Comparison of ENCODE assay signal across 19 mouse cellular contexts in the genomic region with DNA sequence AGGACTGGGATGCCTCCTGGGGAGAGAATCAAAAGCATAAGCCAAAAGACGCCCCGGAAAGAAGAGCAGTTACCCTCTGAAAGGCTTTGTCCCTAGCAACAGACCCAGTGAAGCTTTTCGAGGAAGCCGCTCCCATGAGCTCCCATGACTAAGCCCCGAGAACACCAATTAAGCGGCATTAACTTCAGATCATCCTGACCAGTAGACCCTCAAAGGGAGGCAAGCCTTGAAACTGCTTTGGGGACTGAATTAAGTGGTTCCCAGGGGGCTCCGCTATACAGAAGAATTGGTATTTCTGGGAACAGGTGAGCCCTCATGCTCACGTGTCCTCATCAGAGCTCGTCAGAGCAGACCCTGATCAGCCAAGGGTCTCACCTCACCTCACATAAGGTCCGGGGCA. TPM values are rescaled to one million over a fixed set of nuclear protein-coding genes. Genes with fewer than 3 reads are reported as not detected.
DNase-seq lines count a peak whose midpoint lies in the region; ATAC-seq and TF ChIP-seq lines count a peak whose summit lies in the region.
"Had no signal": no experiment of that assay in that cellular context is flagged by ENCODE, and none has a peak within 500 bp of the region (broad histone marks: within the 10 kb centered on the region; RNA-seq: fewer than 3 reads in every experiment).

No protein-coding gene starts in this region.

- H3K4me1 ChIP-seq in E14TG2a.4 (replicated peaks; ENCODE audit: low read depth, low read length) = peaks cover 74% of the 10 kb centered on the region
- H3K4me1 ChIP-seq in hindbrain, embryonic 15.5 days (replicated peaks) = peaks cover 37% of the 10 kb centered on the region
- H3K4me1 ChIP-seq in midbrain, embryonic 15.5 days = peaks cover 39% of the 10 kb centered on the region
- no peaks in the 10 kb centered on the region for H3K4me1 ChIP-seq in stomach, postnatal 0 days (replicated peaks; ENCODE audit: control insufficient read depth, insufficient read depth)

- ATAC-seq in hindbrain, embryonic 15.5 days (ENCODE audit: low FRiP score, low read depth) = no peak
- 0 out of 2 replicates have a peak, but pooled peaks have one; percentile 19 for ATAC-seq in midbrain, embryonic 15.5 days (replicated peaks)
- no peak for ATAC-seq in stomach, postnatal 0 days (ENCODE audit: low FRiP score, low TSS enrichment)
- ATAC-seq: CD4-positive, CD25-positive, alpha-beta regulatory T cell, adult 4 months had no signal

- no peak overlapping the region for H3K9ac ChIP-seq in hindbrain, embryonic 15.5 days
- no peak overlapping the region for H3K9ac ChIP-seq in midbrain, embryonic 15.5 days
- no peak overlapping the region for H3K9ac ChIP-seq in stomach, postnatal 0 days (ENCODE audit: low read length)
- H3K9ac ChIP-seq: embryonic facial prominence, embryonic 15.5 days; limb, embryonic 15.5 days had no signal

- TF ChIP-seq EP300 in stomach, postnatal 0 days (optimal IDR thresholded peaks at IDR 0.05) = no peak

- peak overlapping the region; percentile 75 for H3K27ac ChIP-seq in hindbrain, embryonic 15.5 days (replicated peaks)
- H3K27ac ChIP-seq in midbrain, embryonic 15.5 days = peak overlapping the region; percentile 80
- no peak overlapping the region for H3K27ac ChIP-seq in stomach, postnatal 0 days (replicated peaks)
- H3K27ac ChIP-seq: embryonic facial prominence, embryonic 15.5 days; gastrocnemius, adult 2 months; heart, adult 2 months; limb, embryonic 15.5 days had no signal

- H3K27me3 ChIP-seq in E14TG2a.4 (ENCODE audit: insufficient read depth, low read length) = peaks cover 21% of the 10 kb centered on the region
- H3K27me3 ChIP-seq in hindbrain, embryonic 15.5 days = no peaks in the 10 kb centered on the region
- no peaks in the 10 kb centered on the region for H3K27me3 ChIP-seq in midbrain, embryonic 15.5 days (replicated peaks)
- no peaks in the 10 kb centered on the region for H3K27me3 ChIP-seq in stomach, postnatal 0 days (ENCODE audit: control insufficient read depth, insufficient read depth, low read length)
- H3K27me3 ChIP-seq: limb, embryonic 15.5 days had no signal

- 25% methylated on average over 10 of the region's 10 CpGs for WGBS in hindbrain, embryonic 15.5 days
- WGBS in midbrain, embryonic 15.5 days = 15% methylated on average over 10 of the region's 10 CpGs
- WGBS in stomach, postnatal 0 days = 71% methylated on average over 10 of the region's 10 CpGs

- 0 out of 2 replicates have a peak overlapping the region, but pooled peaks have one; percentile 0 for H3K4me3 ChIP-seq in E14TG2a.4 (replicated peaks; ENCODE audit: low read length)
- no peak overlapping the region for H3K4me3 ChIP-seq in hindbrain, embryonic 15.5 days
- H3K4me3 ChIP-seq in midbrain, embryonic 15.5 days = no peak overlapping the region
- H3K4me3 ChIP-seq in stomach, postnatal 0 days (ENCODE audit: low read depth, low read length) = no peak overlapping the region
- H3K4me3 ChIP-seq: embryonic facial prominence, embryonic 15.5 days; gastrocnemius, adult 2 months; heart, adult 2 months; limb, embryonic 15.5 days had no signal

- no peak overlapping the region for H3K4me2 ChIP-seq in hindbrain, embryonic 15.5 days
- H3K4me2 ChIP-seq in midbrain, embryonic 15.5 days = peak overlapping the region; percentile 7; the same call in 1 of the 2 replicates
- H3K4me2 ChIP-seq in stomach, postnatal 0 days (replicated peaks; ENCODE audit: low read depth) = no peak overlapping the region
- H3K4me2 ChIP-seq: embryonic facial prominence, embryonic 15.5 days; limb, embryonic 15.5 days had no signal

- DNase-seq in embryo, embryonic 10.5 days (ENCODE audit: low spot score) = peak; percentile 27
- no peak for DNase-seq in embryo, embryonic 9.5 days (ENCODE audit: extremely low spot score)
- no peak for DNase-seq in cerebellum, postnatal 14 days
- no peak for DNase-seq in stomach, postnatal 0 days (ENCODE audit: low spot score)
- no peak for DNase-seq in lung, postnatal 25 days (ENCODE audit: low spot score)
- DNase-seq: adrenal gland, postnatal 10 days; cerebellum, adult 18-20 months; gastrocnemius, adult 2 months; heart, adult 2 months; kidney, adult 18-20 months; kidney, postnatal 14 days; layer of hippocampus, adult 9-11 months; lung, postnatal 14 days had no signal

- H3K9me3 ChIP-seq in E14TG2a.4 (ENCODE audit: low read length) = peaks cover 4% of the 10 kb centered on the region; the same call in 1 of the 2 replicates
- no peaks in the 10 kb centered on the region for H3K9me3 ChIP-seq in hindbrain, embryonic 15.5 days
- no peaks in the 10 kb centered on the region for H3K9me3 ChIP-seq in midbrain, embryonic 15.5 days
- H3K9me3 ChIP-seq in stomach, postnatal 0 days (ENCODE audit: control insufficient read depth, low read length) = no peaks in the 10 kb centered on the region
- H3K9me3 ChIP-seq: embryonic facial prominence, embryonic 15.5 days; limb, embryonic 15.5 days had no signal

- H3K36me3 ChIP-seq in E14TG2a.4 (ENCODE audit: insufficient read depth, low read length) = no peaks in the 10 kb centered on the region
- no peaks in the 10 kb centered on the region for H3K36me3 ChIP-seq in hindbrain, embryonic 15.5 days
- H3K36me3 ChIP-seq in midbrain, embryonic 15.5 days (replicated peaks) = no peaks in the 10 kb centered on the region
- H3K36me3 ChIP-seq in stomach, postnatal 0 days (ENCODE audit: control insufficient read depth, insufficient read depth, low read length) = no peaks in the 10 kb centered on the region
- H3K36me3 ChIP-seq: embryonic facial prominence, embryonic 15.5 days; limb, embryonic 15.5 days had no signal

- TF ChIP-seq CTCF in E14TG2a.4 (conservative IDR thresholded peaks at IDR 0.05; ENCODE audit: low read length) = no peak
- TF ChIP-seq CTCF in stomach, postnatal 0 days (IDR thresholded peaks at IDR 0.05; ENCODE audit: low read depth) = no peak

RNA-seq across cellular contexts. Expression of a gene that starts 23.3 kb away (rescaled TPM):
- 41.1 and 42.6 TPM in 2 replicates for polyA plus RNA-seq in hindbrain, embryonic 15.5 days (2015; fragmentation: Nextera tagmentation; extraction: Ambion mirVana)
- polyA plus RNA-seq in midbrain, embryonic 15.5 days (2015; fragmentation: Nextera tagmentation; extraction: Ambion mirVana) = 38.3 and 41.3 TPM in 2 replicates
- 4.8 and 5.3 TPM in 2 replicates for polyA plus RNA-seq in stomach, postnatal 0 days (2015; fragmentation: Nextera tagmentation; extraction: Ambion mirVana)

RNA-seq across cellular contexts. Expression of a gene that starts 49.3 kb away (rescaled TPM):
- polyA plus RNA-seq in hindbrain, embryonic 15.5 days (2015; fragmentation: Nextera tagmentation; extraction: Ambion mirVana) = 105 and 108 TPM in 2 replicates
- polyA plus RNA-seq in midbrain, embryonic 15.5 days (2015; fragmentation: Nextera tagmentation; extraction: Ambion mirVana) = 113 and 119 TPM in 2 replicates
- 64.6 and 65.9 TPM in 2 replicates for polyA plus RNA-seq in stomach, postnatal 0 days (2015; fragmentation: Nextera tagmentation; extraction: Ambion mirVana)

RNA-seq across cellular contexts. Expression of a gene that starts 53.9 kb away (rescaled TPM):
- 112 and 121 TPM in 2 replicates for polyA plus RNA-seq in hindbrain, embryonic 15.5 days (2015; fragmentation: Nextera tagmentation; extraction: Ambion mirVana)
- polyA plus RNA-seq in midbrain, embryonic 15.5 days (2015; fragmentation: Nextera tagmentation; extraction: Ambion mirVana) = 112 and 114 TPM in 2 replicates
- 91.2 and 97.2 TPM in 2 replicates for polyA plus RNA-seq in stomach, postnatal 0 days (2015; fragmentation: Nextera tagmentation; extraction: Ambion mirVana)
